Mouse (Mus musculus): ENCODE measurements at regions not wholly inside any gene's neighbourhood (a gene's known extent, or its start where the extent isn't known, plus 50 kb on each side); places are given as distances from the start of the nearest gene placed in this dataset.

GRCm38 (mm10) chr12:77059679-77060059, 97.7 kb upstream of the Max start:
- WGBS, result 70% methylated on average over 4 of the region's 4 CpGs
- Histone ChIP-seq H3K36me3 (ENCODE audit: insufficient read depth, low read length) (no peaks in the 10 kb centered on the region), H3K4me2 (replicated peaks; ENCODE audit: low read depth, low read length) (no peak overlapping the region), H3K4me1 (ENCODE audit: insufficient read depth, low read depth, low read length) (peaks cover 3% of the 10 kb centered on the region; the same call in 1 of the 2 replicates), H3K4me3 (ENCODE audit: low read depth, low read length) (no peak overlapping the region; the same call in 1 of the 2 replicates), H3K9me3 (ENCODE audit: low read length) (no peaks in the 10 kb centered on the region), H3K27me3 (replicated peaks; ENCODE audit: insufficient read depth, low read length) (no peaks in the 10 kb centered on the region), H3K9ac (replicated peaks; ENCODE audit: low read depth) (no peak overlapping the region), H3K27ac (ENCODE audit: low read length) (no peak overlapping the region)
- ATAC-seq, result no peak
- TF ChIP-seq CTCF (IDR thresholded peaks at IDR 0.05) (no peak), EP300 (IDR thresholded peaks at IDR 0.05) (no peak)
- no peak for DNase-seq (ENCODE audit: low spot score)

- no peak overlapping the region; the same call in 1 of the 2 replicates for H3K27ac ChIP-seq (ENCODE audit: low read length)
Measured at GRCm38 (mm10) chr12:77058596-77059190, 96.7 kb upstream of the Max start.

GRCm38 (mm10) chr12:77056748-77057370, 94.9 kb upstream of the Max start:
- ATAC-seq, result no peak
- H3K27ac ChIP-seq (ENCODE audit: low read length), result no peak overlapping the region
- H3K4me2 ChIP-seq (replicated peaks; ENCODE audit: low read depth, low read length), result no peak overlapping the region
- WGBS, result 43% methylated on average over 5 of the region's 5 CpGs
- H3K27me3 ChIP-seq (replicated peaks; ENCODE audit: insufficient read depth, low read length), result no peaks in the 10 kb centered on the region
- TF ChIP-seq CTCF (IDR thresholded peaks at IDR 0.05) (no peak), EP300 (IDR thresholded peaks at IDR 0.05) (no peak)
- peaks cover 3% of the 10 kb centered on the region; the same call in 1 of the 2 replicates for H3K4me1 ChIP-seq (ENCODE audit: insufficient read depth, low read depth, low read length)
- DNase-seq (ENCODE audit: low spot score), result peak; percentile 29
- no peaks in the 10 kb centered on the region for H3K36me3 ChIP-seq (ENCODE audit: insufficient read depth, low read length)
- H3K9me3 ChIP-seq (ENCODE audit: low read length), result no peaks in the 10 kb centered on the region
- no peak overlapping the region for H3K9ac ChIP-seq (replicated peaks; ENCODE audit: low read depth)
- H3K4me3 ChIP-seq (ENCODE audit: low read depth, low read length), result no peak overlapping the region

More at GRCm38 (mm10) chr12:77058596-77059190, 96.7 kb upstream of the Max start:
- ATAC-seq, result no peak
- WGBS, result 31% methylated on average over 4 of the region's 4 CpGs
- Histone ChIP-seq H3K36me3 (ENCODE audit: insufficient read depth, low read length) (no peaks in the 10 kb centered on the region), H3K9me3 (ENCODE audit: low read length) (no peaks in the 10 kb centered on the region), H3K27me3 (replicated peaks; ENCODE audit: insufficient read depth, low read length) (no peaks in the 10 kb centered on the region), H3K4me3 (ENCODE audit: low read depth, low read length) (no peak overlapping the region), H3K4me2 (replicated peaks; ENCODE audit: low read depth, low read length) (no peak overlapping the region), H3K9ac (replicated peaks; ENCODE audit: low read depth) (no peak overlapping the region), H3K4me1 (ENCODE audit: insufficient read depth, low read depth, low read length) (peaks cover 3% of the 10 kb centered on the region; the same call in 1 of the 2 replicates)
- no peak for DNase-seq (ENCODE audit: low spot score)
- TF ChIP-seq CTCF (IDR thresholded peaks at IDR 0.05), result no peak
- TF ChIP-seq EP300 (IDR thresholded peaks at IDR 0.05), result no peak

- WGBS, result 72% methylated on average over 5 of the region's 5 CpGs
- Histone ChIP-seq H3K36me3 (ENCODE audit: insufficient read depth, low read length) (no peaks in the 10 kb centered on the region), H3K27ac (ENCODE audit: low read length) (no peak overlapping the region), H3K4me3 (ENCODE audit: low read depth, low read length) (no peak overlapping the region), H3K9ac (replicated peaks; ENCODE audit: low read depth) (no peak overlapping the region), H3K9me3 (ENCODE audit: low read length) (no peaks in the 10 kb centered on the region), H3K4me2 (replicated peaks; ENCODE audit: low read depth, low read length) (no peak overlapping the region), H3K27me3 (replicated peaks; ENCODE audit: insufficient read depth, low read length) (no peaks in the 10 kb centered on the region), H3K4me1 (ENCODE audit: insufficient read depth, low read depth, low read length) (0 out of 2 replicates have a peak, but pooled peaks cover 3% of the 10 kb centered on the region)
- TF ChIP-seq EP300 (IDR thresholded peaks at IDR 0.05) (no peak), CTCF (IDR thresholded peaks at IDR 0.05) (no peak)
- ATAC-seq, result no peak
- no peak for DNase-seq (ENCODE audit: low spot score)
Measured at GRCm38 (mm10) chr12:77054700-77055099, 92.7 kb upstream of the Max start.

- DNase-seq (ENCODE audit: low spot score) (no peak), ATAC-seq (no peak)
- no peak overlapping the region for H3K9ac ChIP-seq (replicated peaks; ENCODE audit: low read depth)
- TF ChIP-seq CTCF (IDR thresholded peaks at IDR 0.05) (no peak), EP300 (IDR thresholded peaks at IDR 0.05) (no peak)
- no peak overlapping the region for H3K4me3 ChIP-seq (ENCODE audit: low read depth, low read length)
- H3K9me3 ChIP-seq (ENCODE audit: low read length), result no peaks in the 10 kb centered on the region
- no peak overlapping the region for H3K4me2 ChIP-seq (replicated peaks; ENCODE audit: low read depth, low read length)
- H3K36me3 ChIP-seq (ENCODE audit: insufficient read depth, low read length), result no peaks in the 10 kb centered on the region
- 0 out of 2 replicates have a peak, but pooled peaks cover 3% of the 10 kb centered on the region for H3K4me1 ChIP-seq (ENCODE audit: insufficient read depth, low read depth, low read length)
- H3K27ac ChIP-seq (ENCODE audit: low read length), result no peak overlapping the region
- H3K27me3 ChIP-seq (replicated peaks; ENCODE audit: insufficient read depth, low read length), result no peaks in the 10 kb centered on the region
- 79% methylated on average over 7 of the region's 7 CpGs for WGBS
Measured at GRCm38 (mm10) chr12:77054211-77054610, 92.2 kb upstream of the Max start.

- no peak overlapping the region for H3K9ac ChIP-seq (replicated peaks; ENCODE audit: low read depth)
- H3K9me3 ChIP-seq (ENCODE audit: low read length), result no peaks in the 10 kb centered on the region
- WGBS, result 47% methylated on average over 6 of the region's 6 CpGs
- H3K4me2 ChIP-seq (replicated peaks; ENCODE audit: low read depth, low read length), result no peak overlapping the region
- H3K27me3 ChIP-seq (replicated peaks; ENCODE audit: insufficient read depth, low read length), result no peaks in the 10 kb centered on the region
- ATAC-seq, result peak; percentile 90
- H3K4me1 ChIP-seq (ENCODE audit: insufficient read depth, low read depth, low read length), result no peaks in the 10 kb centered on the region
- TF ChIP-seq EP300 (IDR thresholded peaks at IDR 0.05) (no peak; the same call in 1 of the 2 replicates), CTCF (IDR thresholded peaks at IDR 0.05) (peak; percentile 89)
- H3K36me3 ChIP-seq (ENCODE audit: insufficient read depth, low read length), result no peaks in the 10 kb centered on the region
- H3K27ac ChIP-seq (ENCODE audit: low read length), result no peak overlapping the region
- no peak overlapping the region for H3K4me3 ChIP-seq (ENCODE audit: low read depth, low read length)
- peak; percentile 93 for DNase-seq (ENCODE audit: low spot score)
Measured at GRCm38 (mm10) chr12:77052853-77053252, 90.9 kb upstream of the Max start.
